Mouse (Mus musculus) liver, adult 2 months (tissue): Measurements from ENCODE around the gene Sowahb.
"Not testable (repeated sequence)": the region's sequence is repeated elsewhere in the genome, so short reads cannot be mapped to it uniquely, and the experiment has no call there.

Experiments
- CTCF ChIP-seq: fragments of 200-500 bp; IDR thresholded peaks from 2 replicates; pipeline ENCODE4 v1.5.1; 2011; ENCODE audit warnings: low read depth, low read length, control low read depth
- POLR2A ChIP-seq: fragments of 200-500 bp; IDR thresholded peaks from 2 replicates; pipeline ENCODE4 v1.6.1; 2011; ENCODE audit warnings: low read length, control low read depth; ENCODE audit not compliant: insufficient read depth; ENCODE audit errors: extremely low read depth

DNA sequence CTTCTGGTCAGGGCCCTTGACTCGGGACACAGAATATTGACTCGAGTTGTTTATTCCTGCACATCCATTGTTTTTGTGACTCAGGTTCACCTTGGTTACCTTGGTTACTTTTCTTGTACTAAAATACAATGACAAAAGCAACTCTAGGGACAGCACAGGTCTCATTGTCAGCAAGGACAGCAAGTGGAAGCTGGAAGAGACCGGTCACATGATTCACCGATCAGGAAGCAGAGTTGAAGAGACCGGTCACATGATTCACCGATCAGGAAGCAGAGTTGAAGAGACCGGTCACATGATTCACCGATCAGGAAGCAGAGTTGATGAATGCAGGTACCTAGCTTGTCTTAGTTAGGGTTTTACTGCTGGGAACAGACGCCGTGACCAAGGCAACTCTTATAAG, 25.6 kb downstream of the Sowahb start:
- TF ChIP-seq CTCF, POLR2A: not testable (repeated sequence)
